Mouse (Mus musculus) mesoderm, embryonic 11.5 days (tissue): ENCODE measurements around the gene Obsl1.

Experiments
- DNase-seq: peaks from one replicate; pipeline ENCODE4 v3.0.0-alpha.2; 2012; ENCODE audit warnings: low read depth, low spot score

Gene Obsl1

GRCm38 (mm10) chr1:75455433-75455832 lies 50.8 kb downstream of the Obsl1 start:
- DNase-seq: no peak

DNA sequence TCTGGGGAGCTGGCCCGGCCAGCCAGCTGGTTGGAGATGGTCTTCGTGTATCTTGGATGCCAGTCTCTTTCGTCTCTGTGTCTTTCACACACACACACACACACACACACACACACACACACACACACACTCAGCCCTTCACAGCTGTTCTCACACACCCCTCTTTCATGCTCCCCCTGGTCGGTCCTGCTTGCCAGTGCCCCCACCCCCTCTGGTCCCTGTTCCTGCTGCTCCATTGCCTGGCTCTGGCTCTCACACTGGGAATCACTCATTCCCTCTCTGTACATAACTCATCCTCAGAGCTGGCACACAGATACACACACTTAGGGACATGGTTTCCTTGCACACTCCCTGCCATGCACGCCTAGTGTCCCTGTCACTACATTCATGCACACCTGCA lies 54.4 kb downstream of the Obsl1 start:
- no peak for DNase-seq

- DNase-seq: no peak
These were observed 55.8 kb downstream of the Obsl1 start, which contains the start of gene Asic4 for GRCm38 (mm10) chr1:75450314-75451005. TSS of gene Asic4 (plus strand) at chr1:75450436.

DNA sequence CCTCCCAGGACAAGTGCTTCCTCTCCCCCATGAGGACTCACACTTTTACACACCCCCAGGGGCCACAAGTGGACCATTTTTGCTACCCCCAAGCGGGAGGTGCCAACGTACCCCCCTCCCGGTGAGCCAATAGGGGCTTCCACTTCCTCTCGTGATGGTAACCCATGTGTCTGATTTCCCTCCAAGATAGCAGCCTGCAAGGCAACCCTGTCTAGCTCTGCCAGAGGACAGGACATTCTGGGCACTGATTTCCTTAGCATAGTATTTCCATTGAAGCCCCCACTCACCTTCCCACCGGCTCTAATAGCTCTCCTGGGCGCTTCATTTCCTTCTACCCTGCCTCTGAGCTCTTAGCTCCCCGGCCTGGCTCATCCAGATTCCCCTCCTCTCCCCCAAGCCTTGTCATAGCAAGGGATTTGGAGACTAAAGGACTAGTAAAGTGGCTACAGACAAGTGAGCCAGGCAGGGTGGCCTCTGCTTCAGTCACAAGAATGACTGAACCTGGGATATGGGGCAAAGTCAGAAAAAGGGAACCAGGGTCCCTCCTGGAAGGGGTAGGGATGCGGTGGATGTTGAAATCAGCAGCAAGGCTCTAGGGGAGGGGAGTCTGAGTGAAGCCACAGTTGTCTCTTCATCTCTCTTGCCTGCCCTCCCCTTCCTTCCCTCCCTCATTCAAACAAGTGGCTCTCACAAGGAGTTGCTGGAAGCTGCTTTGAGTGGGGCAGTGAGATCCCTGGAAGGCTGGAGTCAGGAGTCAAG lies 56.7 kb downstream of the Obsl1 start:
- DNase-seq: no peak

GRCm38 (mm10) chr1:75448937-75449336 lies 57.3 kb downstream of the Obsl1 start:
- DNase-seq: no peak

DNA sequence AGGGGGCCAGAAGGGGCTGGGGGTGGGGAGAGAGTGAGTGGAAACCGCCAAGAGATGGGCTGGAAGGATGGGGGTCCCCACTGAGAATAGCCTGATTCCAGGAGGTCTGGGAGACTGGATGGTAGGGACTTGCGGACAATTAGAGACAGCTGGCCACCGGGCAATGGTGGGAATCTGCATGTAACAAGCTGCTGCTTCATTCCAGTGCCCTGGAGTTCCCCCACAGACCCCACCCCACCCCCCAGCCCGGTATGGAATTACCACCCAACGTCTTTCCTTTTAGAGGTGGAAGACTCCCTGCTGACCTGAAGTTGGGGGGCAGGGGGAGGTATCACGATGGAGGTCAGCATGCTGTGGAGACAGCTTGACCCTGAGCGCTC lies 58.2 kb downstream of the Obsl1 start:
- DNase-seq: no peak

GRCm38 (mm10) chr1:75447265-75448051 lies 58.8 kb downstream of the Obsl1 start:
- DNase-seq: no peak

GRCm38 (mm10) chr1:75446656-75447055 lies 59.6 kb downstream of the Obsl1 start:
- DNase-seq: peak; percentile 77

- peak; percentile 87 for DNase-seq
These were observed 60.3 kb downstream of the Obsl1 start for GRCm38 (mm10) chr1:75445751-75446611.

DNA sequence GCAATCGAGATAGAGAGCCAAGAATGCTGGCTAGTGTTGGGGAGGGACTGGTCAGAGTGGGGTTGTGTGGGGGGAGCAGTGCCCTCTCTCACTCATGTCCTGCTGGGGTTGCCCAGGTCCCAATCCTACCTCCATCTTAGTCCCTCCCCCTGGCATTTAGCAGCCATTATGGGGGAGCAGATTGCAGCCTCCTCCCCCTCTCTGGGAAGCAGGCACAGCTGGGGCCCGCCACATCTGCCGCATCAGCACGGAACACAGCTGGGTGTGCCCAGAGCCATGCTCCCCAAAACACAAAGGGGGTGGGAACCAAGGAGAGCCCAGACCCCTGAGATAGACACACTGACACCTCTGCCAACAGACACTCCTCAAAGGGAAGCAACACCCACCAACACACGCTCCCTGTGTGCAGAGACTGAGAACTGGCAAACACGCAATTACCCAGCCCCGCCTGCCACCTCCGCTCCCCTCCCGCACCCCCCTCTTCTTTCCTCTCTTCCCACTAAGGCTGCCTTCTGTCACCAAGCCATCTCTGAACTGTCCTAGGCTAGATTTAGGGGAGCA lies 61.0 kb downstream of the Obsl1 start:
- no peak for DNase-seq

GRCm38 (mm10) chr1:75444208-75444607 lies 62.0 kb downstream of the Obsl1 start:
- no peak for DNase-seq

DNA sequence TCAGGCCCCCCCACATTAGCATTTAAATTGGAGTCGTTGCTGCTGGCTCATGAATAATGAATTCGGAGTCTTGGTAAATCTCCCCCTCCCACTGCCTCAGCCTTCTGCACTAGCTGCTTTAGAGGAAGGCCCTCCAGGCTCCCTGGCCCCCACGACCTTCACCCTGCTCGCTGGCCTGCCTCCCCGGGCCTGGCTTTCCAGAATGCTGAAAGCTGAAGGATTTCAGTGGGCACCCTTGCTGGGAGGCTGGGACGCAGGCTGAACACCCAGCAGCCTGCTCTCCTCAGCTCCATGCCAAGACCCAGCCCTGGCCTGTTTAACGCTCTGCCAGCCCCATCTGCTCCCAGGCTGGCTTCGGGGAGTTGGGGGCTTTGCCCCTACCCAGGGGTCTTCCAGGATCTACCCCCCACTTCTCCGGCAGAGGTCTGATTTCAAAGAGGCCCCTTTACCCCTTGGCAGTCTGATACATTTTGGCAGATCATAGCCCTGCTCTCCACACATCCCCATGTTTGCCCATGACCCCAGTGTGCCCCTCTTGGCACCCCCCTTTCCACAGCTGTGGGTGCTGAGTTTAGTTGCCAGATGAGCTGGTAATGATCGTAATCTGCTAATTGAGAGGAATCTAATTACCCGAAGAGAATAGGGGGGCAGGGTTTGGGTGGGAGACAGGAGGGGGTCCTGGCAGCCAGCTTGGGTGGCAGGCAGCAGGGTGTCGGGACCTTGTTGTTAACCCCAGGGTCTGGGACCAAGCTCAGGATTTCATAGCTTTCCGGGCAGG lies 62.8 kb downstream of the Obsl1 start:
- no peak for DNase-seq

DNA sequence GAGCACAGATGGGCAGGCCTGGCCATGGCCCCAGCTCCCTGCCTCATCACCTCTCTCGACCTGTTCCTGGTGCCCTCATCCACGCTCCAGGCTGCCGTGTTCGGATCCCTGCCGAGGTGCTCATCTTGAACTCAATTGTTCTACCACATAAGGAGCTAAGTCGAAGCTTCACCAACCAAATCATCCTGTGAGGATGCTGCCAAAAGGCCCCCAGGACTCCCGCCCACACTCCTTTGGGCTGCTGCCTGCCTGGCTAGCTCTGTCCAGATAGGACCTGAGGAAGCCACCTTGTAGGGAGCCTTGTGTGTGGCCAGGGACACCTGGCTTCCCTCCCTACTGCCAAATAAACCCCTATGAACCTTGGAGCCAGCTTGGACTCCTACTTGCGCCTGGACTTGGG lies 63.4 kb downstream of the Obsl1 start:
- no peak for DNase-seq

DNA sequence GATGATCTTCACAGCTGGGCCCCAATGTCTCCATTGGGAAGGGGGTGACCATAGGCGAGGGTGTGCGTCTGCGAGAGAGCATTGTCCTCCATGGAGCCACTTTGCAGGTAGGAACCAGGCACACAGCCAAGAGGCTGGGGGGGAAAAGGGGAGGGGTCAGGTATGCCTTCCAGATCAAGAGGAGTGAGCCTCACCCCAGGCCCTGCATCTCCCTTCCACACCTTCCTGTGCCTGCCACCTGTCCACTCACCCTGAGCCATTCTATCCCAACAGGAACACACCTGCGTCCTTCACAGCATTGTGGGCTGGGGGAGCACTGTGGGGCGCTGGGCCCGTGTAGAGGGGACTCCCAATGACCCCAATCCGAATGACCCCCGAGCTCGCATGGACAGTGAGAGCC lies 64.1 kb downstream of the Obsl1 start:
- DNase-seq: no peak

GRCm38 (mm10) chr1:75441471-75441996 lies 64.7 kb downstream of the Obsl1 start:
- no peak for DNase-seq

DNA sequence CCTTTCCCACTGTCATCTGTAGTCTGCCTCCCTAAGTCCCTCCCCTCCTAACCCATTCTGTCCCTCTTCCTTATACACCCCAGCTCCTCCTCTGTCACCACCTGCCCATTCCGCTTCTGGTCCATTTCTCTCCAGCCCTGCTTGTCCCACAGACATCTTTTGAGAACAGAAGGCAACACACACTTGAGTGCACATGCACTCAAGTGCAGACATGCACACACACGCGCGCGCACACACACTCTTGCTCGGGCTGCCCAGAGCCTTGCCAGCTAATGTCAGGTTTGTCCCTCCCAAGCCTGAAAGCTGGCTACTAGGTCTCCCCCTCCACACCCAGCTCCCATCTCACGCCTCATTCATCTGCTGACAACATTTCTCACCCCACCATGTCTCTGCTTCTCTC lies 65.6 kb downstream of the Obsl1 start:
- no peak for DNase-seq

DNA sequence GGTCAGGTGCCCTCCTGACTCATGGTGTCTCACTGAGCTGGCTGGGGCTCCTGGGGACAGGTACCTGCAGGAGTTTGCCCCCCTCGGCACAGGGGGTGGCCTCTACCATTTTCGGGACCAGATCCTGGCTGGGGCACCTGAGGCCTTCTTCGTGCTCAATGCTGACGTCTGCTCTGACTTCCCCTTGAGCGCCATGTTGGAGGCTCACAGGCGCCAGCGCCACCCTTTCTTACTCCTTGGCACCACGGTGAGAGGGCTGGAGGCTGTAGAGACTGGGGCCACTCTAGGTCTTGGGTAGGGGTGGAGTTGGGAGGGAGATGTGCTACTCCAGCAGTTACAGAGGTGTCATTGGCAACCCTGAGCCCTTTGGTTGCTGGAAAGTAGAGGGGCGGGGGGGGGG lies 67.5 kb downstream of the Obsl1 start:
- no peak for DNase-seq

GRCm38 (mm10) chr1:75435475-75436328 lies 70.5 kb downstream of the Obsl1 start, which contains the start of gene Gmppa:
TSS of gene Gmppa (plus strand) at chr1:75435930.
- peak; percentile 89 for DNase-seq
